Mouse (Mus musculus) myocyte (in vitro differentiated cells): ENCODE results near the gene Aox3.

Experiments
- CEBPB ChIP-seq: IDR thresholded peaks from 2 replicates; pipeline ENCODE4 v1.6.1; 2011; ENCODE audit warnings: mild to moderate bottlenecking, moderate library complexity; ENCODE audit not compliant: poor library complexity, insufficient read depth, severe bottlenecking
- E2F4 ChIP-seq: IDR thresholded peaks from one replicate; pipeline ENCODE4 v1.6.1; 2011; ENCODE audit warnings: mild to moderate bottlenecking, control low read depth, moderate library complexity; ENCODE audit not compliant: insufficient read depth
- MYOG ChIP-seq, 3 experiments: IDR thresholded peaks; one replicate each; pipeline ENCODE4 v1.6.1; 2011; ENCODE audit warnings: control low read depth in 2 of 3, low read depth in 2 of 3, mild to moderate bottlenecking in 2 of 3; ENCODE audit not compliant: insufficient read length in 2 of 3, control insufficient read depth in 1 of 3, insufficient read depth in 1 of 3
- POLR2A ChIP-seq: IDR thresholded peaks from one replicate; pipeline ENCODE4 v1.6.1; 2011; ENCODE audit warnings: low read depth, mild to moderate bottlenecking, control low read depth, moderate library complexity; ENCODE audit not compliant: insufficient read length
- TCF3 ChIP-seq: IDR thresholded peaks from one replicate; pipeline ENCODE4 v1.6.1; 2011; ENCODE audit warnings: low read depth, control low read depth; ENCODE audit not compliant: insufficient read length
- USF1 ChIP-seq: IDR thresholded peaks from one replicate; pipeline ENCODE4 v1.6.1; 2011; ENCODE audit warnings: low read depth, mild to moderate bottlenecking, control low read depth, moderate library complexity

DNA sequence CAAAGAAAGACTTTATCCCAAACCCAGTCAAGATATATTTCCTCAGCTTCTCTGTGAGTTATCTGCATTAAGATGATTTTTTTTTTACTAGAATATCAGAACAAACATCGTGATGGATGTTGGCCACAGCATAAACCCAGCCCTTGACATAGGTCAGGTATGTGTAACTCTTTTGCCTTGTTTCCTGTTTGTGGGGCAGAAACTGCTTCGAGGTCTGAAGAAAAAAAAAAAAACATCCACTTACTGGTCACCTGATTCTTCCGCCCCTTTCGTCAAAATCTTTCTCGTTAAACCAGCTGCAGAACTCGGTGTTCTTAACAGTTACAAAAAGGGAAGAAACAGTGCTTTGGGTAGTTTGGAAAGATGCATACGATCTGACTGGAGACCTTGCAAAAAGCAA is 10.4 kb upstream of the Aox3 start:
- no peak for TF ChIP-seq E2F4
- TF ChIP-seq USF1, result no peak
- no peak for TF ChIP-seq POLR2A
- TF ChIP-seq MYOG (IDR thresholded peaks at IDR 0.05; ENCODE audit: control insufficient read depth in 1 of 3, insufficient read depth in 1 of 3, insufficient read length in 2 of 3, low read depth in 2 of 3), result no peak
- TF ChIP-seq CEBPB, result no peak
- no peak for TF ChIP-seq TCF3
